Mouse (Mus musculus) E14TG2a.4 (cell line): Measurements from ENCODE around the gene C130050O18Rik.

ENCODE experiments used
- H3K27me3 ChIP-seq: 2 replicates; pipeline ENCODE4 v1.6.1; 2014; ENCODE audit warnings: low read length, control low read depth; ENCODE audit not compliant: insufficient read depth
- H3K36me3 ChIP-seq: 2 replicates; pipeline ENCODE4 v1.6.1; 2014; ENCODE audit warnings: low read length, control low read depth; ENCODE audit not compliant: insufficient read depth
- H3K4me1 ChIP-seq: replicated peaks from 2 replicates; pipeline ENCODE4 v1.6.1; 2014; ENCODE audit warnings: low read depth, low read length, control low read depth
- H3K4me3 ChIP-seq: replicated peaks from 2 replicates; pipeline ENCODE4 v1.5.1; 2014; ENCODE audit warnings: mild to moderate bottlenecking, low read length
- H3K9me3 ChIP-seq: 2 replicates; pipeline ENCODE4 v1.6.1; 2014; ENCODE audit warnings: low read length, control low read depth
- CTCF ChIP-seq: conservative IDR thresholded peaks from 2 replicates; pipeline ENCODE4 v1.5.1; 2014; ENCODE audit warnings: low read length
- NANOG ChIP-seq: IDR thresholded peaks from 2 replicates; pipeline ENCODE4 v1.6.1; 2014; ENCODE audit warnings: borderline replicate concordance, low read length, mixed read lengths
- POU5F1 ChIP-seq: IDR thresholded peaks from 2 replicates; pipeline ENCODE4 v1.6.1; 2014; ENCODE audit warnings: low read length, borderline replicate concordance

C130050O18Rik gene

DNA sequence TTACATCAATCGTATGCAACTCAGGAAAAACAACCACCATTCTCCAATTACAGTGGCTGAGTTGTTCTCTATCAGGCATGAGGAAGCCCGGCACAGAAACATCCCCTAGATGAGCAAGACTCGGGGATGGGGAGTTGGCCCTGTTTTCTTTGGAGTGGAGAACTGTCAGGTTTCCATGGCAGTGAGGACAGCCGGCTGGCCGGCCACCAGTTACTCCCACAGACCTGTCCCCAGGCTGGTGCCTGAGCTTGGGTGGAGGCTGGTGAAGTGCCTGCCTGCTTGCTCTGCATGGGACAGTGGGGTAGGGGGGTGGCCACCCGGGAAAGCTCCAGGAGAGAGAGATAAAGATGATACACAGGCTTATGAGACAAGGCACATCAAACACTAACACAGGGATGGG lies 42.9 kb downstream of the C130050O18Rik start:
- H3K9me3 ChIP-seq = no peaks in the 10 kb centered on the region
- peaks cover 56% of the 10 kb centered on the region for H3K4me1 ChIP-seq
- H3K4me3 ChIP-seq = no peak overlapping the region
- TF ChIP-seq NANOG (no peak), CTCF (no peak), POU5F1 (no peak)
- H3K27me3 ChIP-seq = no peaks in the 10 kb centered on the region
- H3K36me3 ChIP-seq = peaks cover 67% of the 10 kb centered on the region

GRCm38 (mm10) chr5:139449161-139449791 lies 44.2 kb downstream of the C130050O18Rik start:
- no peak for TF ChIP-seq POU5F1
- no peak for TF ChIP-seq CTCF
- TF ChIP-seq NANOG = no peak
- no peaks in the 10 kb centered on the region for H3K9me3 ChIP-seq
- H3K36me3 ChIP-seq = peaks cover 76% of the 10 kb centered on the region
- no peaks in the 10 kb centered on the region for H3K27me3 ChIP-seq
- no peak overlapping the region for H3K4me3 ChIP-seq
- H3K4me1 ChIP-seq = peaks cover 52% of the 10 kb centered on the region

DNA sequence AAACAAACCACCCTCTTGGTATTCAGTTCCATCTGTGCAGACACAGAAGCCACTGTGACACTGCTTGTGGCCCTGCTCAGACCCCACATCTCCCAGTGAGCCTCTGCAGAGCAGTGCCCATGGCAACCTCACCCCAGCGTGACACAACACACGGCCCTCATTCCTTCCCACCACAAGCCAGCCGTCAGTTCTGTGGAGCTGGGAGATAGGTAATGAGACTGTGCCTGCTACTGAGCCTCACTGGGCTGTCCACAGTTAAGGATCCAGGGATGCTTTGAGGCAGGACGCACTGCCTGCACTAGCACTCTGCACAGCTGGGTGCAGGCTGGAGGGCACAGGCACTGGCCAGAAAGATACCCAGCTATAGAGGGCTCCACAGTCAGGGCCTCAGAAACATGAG lies 44.8 kb downstream of the C130050O18Rik start:
- Histone ChIP-seq H3K27me3 (no peaks in the 10 kb centered on the region), H3K4me3 (no peak overlapping the region), H3K4me1 (peaks cover 48% of the 10 kb centered on the region), H3K9me3 (no peaks in the 10 kb centered on the region), H3K36me3 (peaks cover 80% of the 10 kb centered on the region)
- TF ChIP-seq POU5F1 (no peak), CTCF (no peak), NANOG (no peak)

- Histone ChIP-seq H3K4me3 (no peak overlapping the region), H3K9me3 (no peaks in the 10 kb centered on the region), H3K27me3 (no peaks in the 10 kb centered on the region), H3K36me3 (peaks cover 89% of the 10 kb centered on the region), H3K4me1 (peaks cover 24% of the 10 kb centered on the region)
- TF ChIP-seq POU5F1 (no peak), CTCF (no peak), NANOG (no peak)
Observed at GRCm38 (mm10) chr5:139453031-139453430, 48.0 kb downstream of the C130050O18Rik start.

GRCm38 (mm10) chr5:139455166-139455565 lies 50.1 kb downstream of the C130050O18Rik start:
- no peaks in the 10 kb centered on the region for H3K9me3 ChIP-seq
- no peak for TF ChIP-seq CTCF
- no peak for TF ChIP-seq NANOG
- TF ChIP-seq POU5F1 = no peak
- H3K36me3 ChIP-seq = peaks cover 80% of the 10 kb centered on the region
- H3K4me3 ChIP-seq = no peak overlapping the region
- H3K4me1 ChIP-seq = peaks cover 35% of the 10 kb centered on the region
- H3K27me3 ChIP-seq = no peaks in the 10 kb centered on the region

DNA sequence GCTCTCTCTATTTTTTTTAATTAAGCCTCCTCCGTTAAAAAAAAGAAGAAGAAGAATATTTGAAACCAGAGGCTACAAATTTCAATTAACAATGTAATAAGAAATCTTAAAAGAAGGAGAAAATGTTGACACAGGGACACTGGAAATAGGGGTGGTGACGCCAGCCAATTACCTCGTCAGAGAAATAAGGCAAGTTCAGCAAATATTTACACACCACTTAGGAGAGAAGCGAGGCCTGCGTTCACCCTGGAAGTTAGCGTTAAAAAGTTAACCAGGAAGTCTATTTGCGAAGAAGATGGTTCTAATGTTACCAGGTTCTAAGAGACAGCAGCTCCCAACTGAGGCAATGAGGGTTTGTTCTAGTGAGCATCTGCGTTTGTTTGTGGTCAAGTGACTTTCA lies 52.2 kb downstream of the C130050O18Rik start:
- Histone ChIP-seq H3K4me3 (no peak overlapping the region), H3K9me3 (no peaks in the 10 kb centered on the region), H3K36me3 (peaks cover 64% of the 10 kb centered on the region), H3K4me1 (peaks cover 34% of the 10 kb centered on the region), H3K27me3 (0 out of 2 replicates have a peak, but pooled peaks cover 9% of the 10 kb centered on the region)
- no peak for TF ChIP-seq POU5F1
- TF ChIP-seq CTCF = no peak
- no peak for TF ChIP-seq NANOG

- Histone ChIP-seq H3K36me3 (peaks cover 37% of the 10 kb centered on the region), H3K4me1 (peaks cover 18% of the 10 kb centered on the region), H3K9me3 (no peaks in the 10 kb centered on the region), H3K27me3 (peaks cover 14% of the 10 kb centered on the region; the same call in 1 of the 2 replicates), H3K4me3 (peak overlapping the region; percentile 89)
- no peak for TF ChIP-seq CTCF
- TF ChIP-seq POU5F1 = no peak
- TF ChIP-seq NANOG = no peak
Observed at GRCm38 (mm10) chr5:139459938-139460337, 54.9 kb downstream of the C130050O18Rik start.

GRCm38 (mm10) chr5:139460384-139461067 lies 55.4 kb downstream of the C130050O18Rik start, which contains the start of gene 3110082I17Rik:
Gene 3110082I17Rik, minus strand, starts transcription at chr5:139460527.
- H3K36me3 ChIP-seq = peaks cover 31% of the 10 kb centered on the region
- peak within 1 kb of the TSS; percentile 89 for H3K4me3 ChIP-seq
- peaks cover 14% of the 10 kb centered on the region; the same call in 1 of the 2 replicates for H3K27me3 ChIP-seq
- TF ChIP-seq CTCF (no peak), NANOG (no peak), POU5F1 (no peak)
- peaks cover 18% of the 10 kb centered on the region for H3K4me1 ChIP-seq
- H3K9me3 ChIP-seq = no peaks in the 10 kb centered on the region
